Mouse (Mus musculus): ENCODE measurements around the gene Ccr1l1.

- TF ChIP-seq CTCF (IDR thresholded peaks at IDR 0.05; ENCODE audit: extremely low read depth, insufficient read depth, insufficient read length, insufficient replicate concordance) (no peak), POLR2A (IDR thresholded peaks at IDR 0.05; ENCODE audit: low read depth, low read length) (no peak)
Measured at GRCm38 (mm10) chr9:124016048-124016447, 37.8 kb upstream of the Ccr1l1 start.

All from spleen, adult 2 months (tissue).